Mouse (Mus musculus): ENCODE data around the gene Slc25a39. TPM values are rescaled to one million over a fixed set of nuclear protein-coding genes. Genes with fewer than 3 reads are reported as not detected.
"Not testable (repeated sequence)": the region's sequence is repeated elsewhere in the genome, so short reads cannot be mapped to it uniquely, and the experiment has no call there.

Slc25a39 gene
- polyA plus RNA-seq, 1 experiment from 2014 or later: 168 TPM

DNA sequence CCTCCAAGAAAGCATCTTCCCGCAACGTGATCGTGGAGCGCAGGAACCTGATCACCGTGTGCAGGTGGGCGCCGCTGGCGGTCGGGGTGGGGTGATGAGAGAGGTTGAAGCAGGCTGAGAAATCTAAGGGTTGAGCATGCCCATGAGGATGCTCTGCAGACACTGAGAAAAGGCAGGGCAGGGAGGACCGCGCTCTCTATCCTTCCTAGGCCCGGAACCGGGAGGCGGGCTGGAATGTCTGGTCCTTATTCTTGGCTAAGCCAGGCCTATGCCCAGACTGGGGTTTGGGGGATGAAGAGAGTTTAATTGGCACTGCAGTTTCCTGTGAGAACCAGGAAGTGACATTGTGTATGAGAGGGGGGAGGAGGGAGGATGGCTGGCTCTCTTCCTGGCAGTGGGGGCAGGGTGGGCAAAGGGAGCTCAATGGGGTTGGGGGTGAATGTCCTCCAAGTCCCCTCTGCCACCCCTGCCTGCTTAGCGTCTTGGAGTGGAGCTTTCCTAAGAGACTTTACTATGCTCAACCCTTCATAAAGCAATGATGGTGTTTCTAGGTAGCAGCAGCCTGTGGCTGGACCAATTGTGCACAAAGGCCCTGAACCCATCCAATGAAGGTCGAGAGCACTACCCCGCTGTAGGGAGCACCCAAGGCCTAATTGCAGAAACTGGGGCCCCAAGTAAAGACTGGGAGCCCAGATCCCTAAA lies 13.9 kb downstream of the Slc25a39 start:
- DNase-seq (ENCODE audit: low spot score) (no peak), ATAC-seq (replicated peaks; ENCODE audit: insufficient number of reproducible peaks, low FRiP score, low TSS enrichment, low read depth) (0 out of 2 replicates have a peak, but pooled peaks have one; percentile 24)
- Histone ChIP-seq H3K27ac (replicated peaks; ENCODE audit: low read depth, low read length) (0 out of 2 replicates have a peak overlapping the region, but pooled peaks have one; percentile 20), H3K27me3 (ENCODE audit: control insufficient read depth, insufficient read depth, low read length) (peaks cover 5% of the 10 kb centered on the region; the same call in 1 of the 2 replicates), H3K4me3 (ENCODE audit: low read depth, low read length) (peak overlapping the region; percentile 46), H3K9ac (replicated peaks; ENCODE audit: low read length) (peak overlapping the region; percentile 50), H3K9me3 (replicated peaks; ENCODE audit: control insufficient read depth, low read length) (no peaks in the 10 kb centered on the region), H3K36me3 (replicated peaks; ENCODE audit: control insufficient read depth, insufficient read depth, low read depth, low read length) (no peaks in the 10 kb centered on the region), H3K4me2 (ENCODE audit: low read depth, low read length) (peak overlapping the region; percentile 95), H3K4me1 (ENCODE audit: control insufficient read depth, insufficient read depth, low read length) (peaks cover 4% of the 10 kb centered on the region; the same call in 1 of the 2 replicates)
- 6% methylated on average over 17 of the region's 17 CpGs for WGBS

DNA sequence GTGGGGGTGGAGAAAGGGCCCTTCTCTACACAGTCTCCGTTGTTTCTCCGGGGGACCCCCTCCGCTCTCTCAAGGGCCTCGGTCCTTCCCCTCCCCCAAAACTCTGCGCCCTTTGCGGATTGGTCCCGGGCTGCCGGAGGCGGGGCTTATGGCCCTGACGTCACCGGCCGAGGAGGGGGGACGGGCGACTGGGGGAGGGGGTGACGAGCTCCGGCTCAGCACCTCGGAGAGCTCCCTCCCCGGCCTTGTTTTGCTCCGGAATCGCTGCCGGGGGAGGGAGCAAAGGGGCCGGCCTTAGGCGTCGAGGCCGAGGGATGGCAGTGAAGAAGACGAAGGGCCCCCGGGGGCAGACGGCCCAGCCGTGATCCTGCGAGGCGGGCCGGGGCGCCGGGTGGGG lies 14.5 kb downstream of the Slc25a39 start, which contains the start of gene Rundc3a:
TSS of gene Rundc3a (plus strand) at position 166 of the 397 bp plus-strand sequence.
- Histone ChIP-seq H3K4me2 (ENCODE audit: low read depth, low read length) (peak within 1 kb of the TSS; percentile 95), H3K9me3 (replicated peaks; ENCODE audit: control insufficient read depth, low read length) (no peaks in the 10 kb centered on the region), H3K27me3 (ENCODE audit: control insufficient read depth, insufficient read depth, low read length) (peaks cover 5% of the 10 kb centered on the region; the same call in 1 of the 2 replicates), H3K4me3 (ENCODE audit: low read depth, low read length) (peak within 1 kb of the TSS; percentile 46), H3K36me3 (replicated peaks; ENCODE audit: control insufficient read depth, insufficient read depth, low read depth, low read length) (no peaks in the 10 kb centered on the region), H3K9ac (replicated peaks; ENCODE audit: low read length) (peak within 1 kb of the TSS; percentile 50), H3K27ac (replicated peaks; ENCODE audit: low read depth, low read length) (peak within 1 kb of the TSS; percentile 20; the same call in 1 of the 2 replicates), H3K4me1 (ENCODE audit: control insufficient read depth, insufficient read depth, low read length) (peaks cover 4% of the 10 kb centered on the region; the same call in 1 of the 2 replicates)
- WGBS: 1% methylated on average over 31 of the region's 34 CpGs
- peak; percentile 95 for DNase-seq (ENCODE audit: low spot score)
- ATAC-seq (replicated peaks; ENCODE audit: insufficient number of reproducible peaks, low FRiP score, low TSS enrichment, low read depth): peak; percentile 77

- H3K27ac ChIP-seq (replicated peaks; ENCODE audit: low read depth, low read length): no peak overlapping the region; the same call in 1 of the 2 replicates
- DNase-seq (ENCODE audit: low spot score) (no peak), ATAC-seq (replicated peaks; ENCODE audit: insufficient number of reproducible peaks, low FRiP score, low TSS enrichment, low read depth) (peak; percentile 45)
- H3K4me3 ChIP-seq (ENCODE audit: low read depth, low read length): peak overlapping the region; percentile 46
- WGBS: 18% methylated on average over 15 of the region's 15 CpGs
- H3K4me2 ChIP-seq (ENCODE audit: low read depth, low read length): peak overlapping the region; percentile 95
- H3K36me3 ChIP-seq (replicated peaks; ENCODE audit: control insufficient read depth, insufficient read depth, low read depth, low read length): no peaks in the 10 kb centered on the region
- H3K4me1 ChIP-seq (ENCODE audit: control insufficient read depth, insufficient read depth, low read length): peaks cover 4% of the 10 kb centered on the region; the same call in 1 of the 2 replicates
- H3K9ac ChIP-seq (replicated peaks; ENCODE audit: low read length): 0 out of 2 replicates have a peak overlapping the region, but pooled peaks have one; percentile 13
- no peaks in the 10 kb centered on the region for H3K9me3 ChIP-seq (replicated peaks; ENCODE audit: control insufficient read depth, low read length)
- H3K27me3 ChIP-seq (ENCODE audit: control insufficient read depth, insufficient read depth, low read length): no peaks in the 10 kb centered on the region
Measured at GRCm38 (mm10) chr11:102392441-102393237, 15.1 kb downstream of the Slc25a39 start.

DNA sequence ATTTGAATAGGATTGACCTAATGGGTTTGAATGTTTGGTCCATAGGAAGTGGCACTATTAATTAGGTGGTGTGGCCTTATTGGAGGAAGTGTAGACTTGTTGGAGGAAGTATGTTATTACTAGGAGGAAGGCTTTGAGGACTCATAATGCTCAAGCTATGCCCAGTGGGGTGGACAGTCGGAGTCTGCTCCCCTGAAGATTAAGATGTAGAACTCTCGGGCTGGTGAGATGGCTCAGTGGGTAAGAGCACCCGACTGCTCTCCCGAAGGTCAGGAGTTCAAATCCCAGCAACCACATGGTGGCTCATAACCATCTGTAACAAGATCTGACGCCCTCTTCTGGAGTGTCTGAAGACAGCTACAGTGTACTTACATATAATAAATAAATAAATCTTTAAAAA lies 18.3 kb downstream of the Slc25a39 start:
- H3K27ac ChIP-seq (replicated peaks; ENCODE audit: low read depth, low read length); H3K27me3 ChIP-seq (ENCODE audit: control insufficient read depth, insufficient read depth, low read length); H3K9me3 ChIP-seq (replicated peaks; ENCODE audit: control insufficient read depth, low read length); ATAC-seq (replicated peaks; ENCODE audit: insufficient number of reproducible peaks, low FRiP score, low TSS enrichment, low read depth); H3K4me3 ChIP-seq (ENCODE audit: low read depth, low read length); H3K9ac ChIP-seq (replicated peaks; ENCODE audit: low read length); DNase-seq (ENCODE audit: low spot score); H3K4me1 ChIP-seq (ENCODE audit: control insufficient read depth, insufficient read depth, low read length); H3K4me2 ChIP-seq (ENCODE audit: low read depth, low read length); H3K36me3 ChIP-seq (replicated peaks; ENCODE audit: control insufficient read depth, insufficient read depth, low read depth, low read length): not testable (repeated sequence)
- WGBS: 94% methylated on average over 4 of the region's 5 CpGs

DNA sequence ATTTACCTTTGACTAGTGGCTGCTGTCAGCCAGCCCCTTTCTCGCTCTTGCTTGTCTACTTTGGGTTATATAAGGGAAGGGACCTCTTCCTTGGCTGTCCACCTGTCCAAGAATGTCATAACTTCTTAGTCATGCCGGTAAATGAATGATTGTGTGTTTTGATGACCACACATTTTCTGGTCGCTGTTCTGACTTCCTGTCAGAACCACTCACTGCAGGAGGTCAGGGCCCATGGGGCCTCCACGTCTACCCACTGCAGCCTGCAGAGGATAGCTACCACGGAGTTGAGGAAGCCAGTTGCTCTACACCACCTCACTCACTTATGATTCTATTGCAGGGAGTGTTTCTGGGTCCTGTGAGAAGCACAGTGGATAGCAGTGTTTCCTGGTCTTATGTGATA lies 21.6 kb downstream of the Slc25a39 start:
- H3K36me3 ChIP-seq (replicated peaks; ENCODE audit: control insufficient read depth, insufficient read depth, low read depth, low read length): no peaks in the 10 kb centered on the region
- no peak overlapping the region for H3K4me3 ChIP-seq (ENCODE audit: low read depth, low read length)
- no peak overlapping the region for H3K4me2 ChIP-seq (ENCODE audit: low read depth, low read length)
- H3K4me1 ChIP-seq (ENCODE audit: control insufficient read depth, insufficient read depth, low read length): no peaks in the 10 kb centered on the region
- 60% methylated on average over 5 of the region's 5 CpGs for WGBS
- DNase-seq (ENCODE audit: low spot score): no peak
- H3K9me3 ChIP-seq (replicated peaks; ENCODE audit: control insufficient read depth, low read length): no peaks in the 10 kb centered on the region
- ATAC-seq (replicated peaks; ENCODE audit: insufficient number of reproducible peaks, low FRiP score, low TSS enrichment, low read depth): no peak
- H3K9ac ChIP-seq (replicated peaks; ENCODE audit: low read length): no peak overlapping the region
- H3K27me3 ChIP-seq (ENCODE audit: control insufficient read depth, insufficient read depth, low read length): no peaks in the 10 kb centered on the region
- H3K27ac ChIP-seq (replicated peaks; ENCODE audit: low read depth, low read length): no peak overlapping the region

- H3K9me3 ChIP-seq (replicated peaks; ENCODE audit: control insufficient read depth, low read length): no peaks in the 10 kb centered on the region
- H3K4me2 ChIP-seq (ENCODE audit: low read depth, low read length): no peak overlapping the region
- H3K4me1 ChIP-seq (ENCODE audit: control insufficient read depth, insufficient read depth, low read length): no peaks in the 10 kb centered on the region
- no peaks in the 10 kb centered on the region for H3K27me3 ChIP-seq (ENCODE audit: control insufficient read depth, insufficient read depth, low read length)
- no peak for ATAC-seq (replicated peaks; ENCODE audit: insufficient number of reproducible peaks, low FRiP score, low TSS enrichment, low read depth)
- no peak overlapping the region for H3K4me3 ChIP-seq (ENCODE audit: low read depth, low read length)
- DNase-seq (ENCODE audit: low spot score): no peak
- no peak overlapping the region for H3K9ac ChIP-seq (replicated peaks; ENCODE audit: low read length)
- no peak overlapping the region for H3K27ac ChIP-seq (replicated peaks; ENCODE audit: low read depth, low read length)
- H3K36me3 ChIP-seq (replicated peaks; ENCODE audit: control insufficient read depth, insufficient read depth, low read depth, low read length): no peaks in the 10 kb centered on the region
- WGBS: 67% methylated on average over 4 of the region's 4 CpGs
Measured at GRCm38 (mm10) chr11:102385075-102385474, 22.7 kb downstream of the Slc25a39 start.

DNA sequence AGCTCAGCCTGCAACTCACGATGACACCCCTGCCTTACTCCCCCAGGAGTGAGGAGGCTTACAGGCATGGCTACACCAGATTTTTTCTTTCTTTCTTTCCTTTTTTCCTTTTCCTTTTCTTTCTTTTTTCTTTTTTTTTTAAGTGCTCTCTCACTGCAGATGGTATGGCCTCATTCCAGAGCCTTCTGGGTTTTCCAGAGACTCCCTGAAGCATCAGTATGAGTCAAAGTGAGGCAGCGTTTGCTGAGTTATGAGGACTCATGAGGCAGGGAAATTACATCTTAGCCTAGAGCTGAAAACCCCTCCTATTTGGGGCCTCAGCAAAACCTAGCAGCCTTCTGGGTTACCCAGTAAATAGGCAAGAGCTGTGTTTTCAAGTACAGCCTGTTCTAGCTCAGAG lies 23.3 kb downstream of the Slc25a39 start:
- Histone ChIP-seq H3K27me3 (ENCODE audit: control insufficient read depth, insufficient read depth, low read length) (no peaks in the 10 kb centered on the region), H3K4me2 (ENCODE audit: low read depth, low read length) (no peak overlapping the region), H3K4me3 (ENCODE audit: low read depth, low read length) (no peak overlapping the region), H3K4me1 (ENCODE audit: control insufficient read depth, insufficient read depth, low read length) (no peaks in the 10 kb centered on the region), H3K9ac (replicated peaks; ENCODE audit: low read length) (no peak overlapping the region), H3K9me3 (replicated peaks; ENCODE audit: control insufficient read depth, low read length) (no peaks in the 10 kb centered on the region), H3K27ac (replicated peaks; ENCODE audit: low read depth, low read length) (no peak overlapping the region), H3K36me3 (replicated peaks; ENCODE audit: control insufficient read depth, insufficient read depth, low read depth, low read length) (no peaks in the 10 kb centered on the region)
- 82% methylated on average over 2 of the region's 2 CpGs for WGBS
- DNase-seq (ENCODE audit: low spot score) (no peak), ATAC-seq (replicated peaks; ENCODE audit: insufficient number of reproducible peaks, low FRiP score, low TSS enrichment, low read depth) (no peak)

Measured in embryonic facial prominence, embryonic 11.5 days (tissue).